Comparison of ENCODE assay signal across 27 mouse cellular contexts in the genomic region with DNA sequence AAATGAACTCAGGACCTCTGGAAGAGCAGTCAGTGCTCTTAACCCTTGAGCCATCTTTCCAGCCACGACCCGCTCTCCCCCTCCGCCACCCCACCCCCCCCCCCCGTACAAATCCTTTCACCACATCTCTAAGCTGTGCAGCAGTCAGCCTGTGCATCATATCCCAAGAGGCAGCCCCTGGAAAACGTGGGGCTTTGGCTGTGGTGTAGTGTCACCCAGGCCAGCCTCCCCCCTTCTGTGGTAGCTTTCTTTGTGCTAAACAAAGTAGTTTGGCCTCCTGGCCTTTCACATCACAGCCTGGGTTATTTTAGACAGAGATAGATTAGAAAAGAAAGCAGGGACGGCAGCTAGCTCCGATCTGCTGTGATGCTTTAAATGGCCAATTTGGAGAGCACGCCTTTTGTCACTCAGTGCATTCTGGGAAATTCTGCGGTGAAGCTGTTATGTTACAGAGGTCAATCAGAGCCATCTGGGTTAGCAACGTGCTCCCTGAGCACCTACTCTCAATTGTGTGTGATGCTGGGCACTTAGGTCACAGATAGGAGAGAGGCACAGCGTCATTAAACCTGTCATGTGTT. TPM values are rescaled to one million over a fixed set of nuclear protein-coding genes. Genes with fewer than 3 reads are reported as not detected.
DNase-seq lines count a peak whose midpoint lies in the region; ATAC-seq lines count a peak whose summit lies in the region.
"Had no signal": no experiment of that assay in that cellular context is flagged by ENCODE, and none has a peak within 500 bp of the region (broad histone marks: within the 10 kb centered on the region; RNA-seq: fewer than 3 reads in every experiment).

No protein-coding gene starts in this region.

- no peak overlapping the region for H3K4me3 ChIP-seq in forebrain, embryonic 10.5 days
- no peak overlapping the region for H3K4me3 ChIP-seq in forebrain, embryonic 14.5 days (ENCODE audit: low read depth, low read length)
- H3K4me3 ChIP-seq in hindbrain, embryonic 13.5 days: no peak overlapping the region
- no peak overlapping the region for H3K4me3 ChIP-seq in hindbrain, embryonic 12.5 days
- no peak overlapping the region for H3K4me3 ChIP-seq in embryonic facial prominence, embryonic 11.5 days (ENCODE audit: low read depth, low read length)
- H3K4me3 ChIP-seq: embryonic facial prominence, embryonic 12.5 days; heart, embryonic 15.5 days; kidney, embryonic 15.5 days; layer of hippocampus, adult 2 months; left cerebral cortex, adult 2 months; limb, embryonic 13.5 days; lung, embryonic 15.5 days; midbrain, embryonic 12.5 days had no signal

- no peak for DNase-seq in forebrain, embryonic 10.5 days (ENCODE audit: extremely low spot score, low spot score)
- no peak for DNase-seq in forebrain, embryonic 14.5 days (ENCODE audit: low spot score)
- DNase-seq in embryonic facial prominence, embryonic 11.5 days (ENCODE audit: low spot score): peak; percentile 25
- DNase-seq in kidney, adult 9 months: no peak
- no peak for DNase-seq in thymus, postnatal 36 days
- DNase-seq: adrenal gland, postnatal 10 days; cerebellum, adult 11 months; cerebellum, adult 9-10 months; cerebellum, postnatal 36 days; gastrocnemius, postnatal 14 days; kidney, adult 11 months; kidney, postnatal 25 days; spleen, adult 18-20 months; thymus, postnatal 14 days had no signal

- 65% methylated on average over 11 of the region's 11 CpGs for WGBS in forebrain, embryonic 10.5 days
- 63% methylated on average over 11 of the region's 11 CpGs for WGBS in forebrain, embryonic 14.5 days
- 20% methylated on average over 10 of the region's 11 CpGs for WGBS in hindbrain, embryonic 13.5 days
- 27% methylated on average over 10 of the region's 11 CpGs for WGBS in hindbrain, embryonic 12.5 days
- 32% methylated on average over 9 of the region's 11 CpGs for WGBS in embryonic facial prominence, embryonic 11.5 days

- no peaks in the 10 kb centered on the region for H3K27me3 ChIP-seq in forebrain, embryonic 10.5 days (ENCODE audit: poor library complexity, severe bottlenecking)
- H3K27me3 ChIP-seq in forebrain, embryonic 14.5 days (replicated peaks; ENCODE audit: control insufficient read depth, insufficient read depth, low read length): no peaks in the 10 kb centered on the region
- peaks cover 6% of the 10 kb centered on the region; the same call in 1 of the 2 replicates for H3K27me3 ChIP-seq in hindbrain, embryonic 13.5 days
- peaks cover 3% of the 10 kb centered on the region; the same call in 1 of the 2 replicates for H3K27me3 ChIP-seq in hindbrain, embryonic 12.5 days
- H3K27me3 ChIP-seq in embryonic facial prominence, embryonic 11.5 days (ENCODE audit: control insufficient read depth, insufficient read depth, low read length): no peaks in the 10 kb centered on the region
- H3K27me3 ChIP-seq: embryonic facial prominence, embryonic 12.5 days; heart, embryonic 15.5 days; kidney, embryonic 15.5 days; limb, embryonic 13.5 days; lung, embryonic 15.5 days; Patski had no signal

- H3K4me2 ChIP-seq in forebrain, embryonic 14.5 days (ENCODE audit: low read length): no peak overlapping the region
- H3K4me2 ChIP-seq in hindbrain, embryonic 13.5 days: no peak overlapping the region
- no peak overlapping the region for H3K4me2 ChIP-seq in hindbrain, embryonic 12.5 days (replicated peaks)
- no peak overlapping the region for H3K4me2 ChIP-seq in embryonic facial prominence, embryonic 11.5 days (ENCODE audit: low read depth, low read length)
- H3K4me2 ChIP-seq: embryonic facial prominence, embryonic 12.5 days; heart, embryonic 15.5 days; kidney, embryonic 15.5 days; limb, embryonic 13.5 days; liver, embryonic 11.5 days; lung, embryonic 15.5 days; midbrain, embryonic 12.5 days had no signal

- no peaks in the 10 kb centered on the region for H3K36me3 ChIP-seq in forebrain, embryonic 10.5 days (replicated peaks)
- no peaks in the 10 kb centered on the region for H3K36me3 ChIP-seq in forebrain, embryonic 14.5 days (ENCODE audit: control insufficient read depth, insufficient read depth, low read length)
- no peaks in the 10 kb centered on the region for H3K36me3 ChIP-seq in hindbrain, embryonic 13.5 days
- H3K36me3 ChIP-seq in hindbrain, embryonic 12.5 days: no peaks in the 10 kb centered on the region
- no peaks in the 10 kb centered on the region for H3K36me3 ChIP-seq in embryonic facial prominence, embryonic 11.5 days (replicated peaks; ENCODE audit: control insufficient read depth, insufficient read depth, low read depth, low read length)
- H3K36me3 ChIP-seq: embryonic facial prominence, embryonic 12.5 days; G1E; heart, embryonic 15.5 days; kidney, embryonic 15.5 days; limb, embryonic 13.5 days; lung, embryonic 15.5 days; midbrain, embryonic 12.5 days had no signal

- peak overlapping the region; percentile 53; the same call in 1 of the 2 replicates for H3K27ac ChIP-seq in forebrain, embryonic 10.5 days
- H3K27ac ChIP-seq in forebrain, embryonic 14.5 days (ENCODE audit: low read depth, low read length): no peak overlapping the region
- no peak overlapping the region; the same call in 1 of the 2 replicates for H3K27ac ChIP-seq in hindbrain, embryonic 13.5 days
- H3K27ac ChIP-seq in hindbrain, embryonic 12.5 days: no peak overlapping the region
- H3K27ac ChIP-seq in embryonic facial prominence, embryonic 11.5 days (replicated peaks; ENCODE audit: low read depth, low read length): no peak overlapping the region
- H3K27ac ChIP-seq: embryonic facial prominence, embryonic 12.5 days; heart, embryonic 15.5 days; kidney, embryonic 15.5 days; layer of hippocampus, adult 2 months; left cerebral cortex, adult 2 months; limb, embryonic 13.5 days; lung, embryonic 15.5 days; midbrain, embryonic 12.5 days had no signal

- H3K9me3 ChIP-seq in forebrain, embryonic 10.5 days: no peaks in the 10 kb centered on the region
- H3K9me3 ChIP-seq in forebrain, embryonic 14.5 days (replicated peaks; ENCODE audit: control insufficient read depth, low read length): no peaks in the 10 kb centered on the region
- H3K9me3 ChIP-seq in hindbrain, embryonic 13.5 days: no peaks in the 10 kb centered on the region
- no peaks in the 10 kb centered on the region for H3K9me3 ChIP-seq in hindbrain, embryonic 12.5 days (replicated peaks)
- no peaks in the 10 kb centered on the region for H3K9me3 ChIP-seq in embryonic facial prominence, embryonic 11.5 days (replicated peaks; ENCODE audit: control insufficient read depth, low read length)
- H3K9me3 ChIP-seq: embryonic facial prominence, embryonic 12.5 days; heart, embryonic 15.5 days; kidney, embryonic 15.5 days; limb, embryonic 13.5 days; lung, embryonic 15.5 days; midbrain, embryonic 12.5 days had no signal

- ATAC-seq in forebrain, embryonic 14.5 days: no peak
- 0 out of 2 replicates have a peak, but pooled peaks have one; percentile 16 for ATAC-seq in hindbrain, embryonic 13.5 days (ENCODE audit: low FRiP score)
- no peak; the same call in 1 of the 2 replicates for ATAC-seq in hindbrain, embryonic 12.5 days (ENCODE audit: low FRiP score)
- ATAC-seq in embryonic facial prominence, embryonic 11.5 days (replicated peaks; ENCODE audit: insufficient number of reproducible peaks, low FRiP score, low TSS enrichment, low read depth): no peak
- ATAC-seq: Patski had no signal

- no peak overlapping the region for H3K9ac ChIP-seq in forebrain, embryonic 14.5 days (ENCODE audit: low read length)
- H3K9ac ChIP-seq in hindbrain, embryonic 13.5 days: no peak overlapping the region
- no peak overlapping the region for H3K9ac ChIP-seq in hindbrain, embryonic 12.5 days
- H3K9ac ChIP-seq in embryonic facial prominence, embryonic 11.5 days (replicated peaks; ENCODE audit: low read length): no peak overlapping the region
- H3K9ac ChIP-seq: embryonic facial prominence, embryonic 12.5 days; heart, embryonic 15.5 days; kidney, embryonic 15.5 days; limb, embryonic 13.5 days; lung, embryonic 15.5 days; midbrain, embryonic 12.5 days had no signal

- H3K4me1 ChIP-seq in forebrain, embryonic 10.5 days: peaks cover 58% of the 10 kb centered on the region
- H3K4me1 ChIP-seq in forebrain, embryonic 14.5 days (ENCODE audit: control insufficient read depth, insufficient read depth, low read length): no peaks in the 10 kb centered on the region
- H3K4me1 ChIP-seq in hindbrain, embryonic 13.5 days (replicated peaks): peaks cover 25% of the 10 kb centered on the region
- H3K4me1 ChIP-seq in hindbrain, embryonic 12.5 days: peaks cover 27% of the 10 kb centered on the region
- no peaks in the 10 kb centered on the region for H3K4me1 ChIP-seq in embryonic facial prominence, embryonic 11.5 days (ENCODE audit: control insufficient read depth, insufficient read depth, low read length)
- H3K4me1 ChIP-seq: heart, embryonic 15.5 days had no signal

RNA-seq across cellular contexts. Expression of gene Cmtm7, which starts 14.9 kb away (rescaled TPM):
- 76.9 and 78.7 TPM in 2 replicates for polyA plus RNA-seq in forebrain, embryonic 10.5 days (2016; fragmentation: Nextera tagmentation; extraction: Ambion mirVana)
- 16.5 and 25.6 TPM in 2 replicates for polyA plus RNA-seq in forebrain, embryonic 14.5 days (2014; fragmentation: Nextera tagmentation; extraction: Ambion mirVana)
- polyA plus RNA-seq in hindbrain, embryonic 13.5 days (2015; fragmentation: Nextera tagmentation; extraction: Ambion mirVana): 18.3 and 19.1 TPM in 2 replicates
- polyA plus RNA-seq in hindbrain, embryonic 12.5 days (2016; fragmentation: Nextera tagmentation; extraction: Ambion mirVana): 43.9 and 50.9 TPM in 2 replicates
- polyA plus RNA-seq in embryonic facial prominence, embryonic 11.5 days (2014; fragmentation: Nextera tagmentation; extraction: Ambion mirVana): 64.6 and 75.0 TPM in 2 replicates

RNA-seq across cellular contexts. Expression of gene Cmtm8, which starts 47.4 kb away (rescaled TPM):
- 22.8 and 23.0 TPM in 2 replicates for polyA plus RNA-seq in forebrain, embryonic 10.5 days (2016; fragmentation: Nextera tagmentation; extraction: Ambion mirVana)
- 8.7 and 9.5 TPM in 2 replicates for polyA plus RNA-seq in forebrain, embryonic 14.5 days (2014; fragmentation: Nextera tagmentation; extraction: Ambion mirVana)
- 15.8 and 20.0 TPM in 2 replicates for polyA plus RNA-seq in hindbrain, embryonic 13.5 days (2015; fragmentation: Nextera tagmentation; extraction: Ambion mirVana)
- polyA plus RNA-seq in hindbrain, embryonic 12.5 days (2016; fragmentation: Nextera tagmentation; extraction: Ambion mirVana): 24.1 and 41.5 TPM in 2 replicates
- 17.3 and 19.3 TPM in 2 replicates for polyA plus RNA-seq in embryonic facial prominence, embryonic 11.5 days (2014; fragmentation: Nextera tagmentation; extraction: Ambion mirVana)
- polyA plus RNA-seq: G1E had no signal
